Mouse (Mus musculus) gastrocnemius, postnatal 14 days (tissue): ENCODE data around the gene Gsk3b. TPM values are rescaled to one million over a fixed set of nuclear protein-coding genes. Genes with fewer than 3 reads are reported as not detected.
"Not testable (repeated sequence)": the region's sequence is repeated elsewhere in the genome, so short reads cannot be mapped to it uniquely, and the experiment has no call there.

Source experiments
- DNase-seq: peaks from one replicate; pipeline ENCODE4 v3.0.0; 2021; ENCODE audit warnings: mixed read lengths
- intact Hi-C: fragments of 180-260 bp; cut with DNase I; formaldehyde crosslinking; loops from one replicate; pipeline ENCODE4 v1.15.1; 2025; ENCODE audit warnings: low total_unique reads
- total RNA-seq, 2 experiments: library from RNA; stranded (reverse); gene quantifications; 2 replicates each; pipeline ENCODE4 v1.2.3; 2021

Gsk3b gene
- total RNA-seq, 2 experiments from 2014 or later: 47.2 to 49.3 TPM

GRCm38 (mm10) chr16:38097521-38097920, 8.7 kb downstream of the Gsk3b start:
- DNase-seq: no peak
- intact Hi-C loops: no loop called here

- DNase-seq: no peak
- intact Hi-C loops: no loop called here
Observed at GRCm38 (mm10) chr16:38099325-38099724, 10.5 kb downstream of the Gsk3b start.

- intact Hi-C loops: no loop called here
- DNase-seq: no peak
Observed at GRCm38 (mm10) chr16:38100569-38100968, 11.8 kb downstream of the Gsk3b start.

GRCm38 (mm10) chr16:38105453-38105852, 16.7 kb downstream of the Gsk3b start:
- no peak for DNase-seq

GRCm38 (mm10) chr16:38106542-38106941, 17.7 kb downstream of the Gsk3b start:
- DNase-seq: no peak

More at GRCm38 (mm10) chr16:38105453-38105852, 16.7 kb downstream of the Gsk3b start:
- intact Hi-C loops: no loop called here

GRCm38 (mm10) chr16:38110001-38110400, 21.2 kb downstream of the Gsk3b start:
- DNase-seq: no peak
- intact Hi-C loops: no loop called here

More at GRCm38 (mm10) chr16:38106542-38106941, 17.7 kb downstream of the Gsk3b start:
- intact Hi-C loops: no loop called here

DNA sequence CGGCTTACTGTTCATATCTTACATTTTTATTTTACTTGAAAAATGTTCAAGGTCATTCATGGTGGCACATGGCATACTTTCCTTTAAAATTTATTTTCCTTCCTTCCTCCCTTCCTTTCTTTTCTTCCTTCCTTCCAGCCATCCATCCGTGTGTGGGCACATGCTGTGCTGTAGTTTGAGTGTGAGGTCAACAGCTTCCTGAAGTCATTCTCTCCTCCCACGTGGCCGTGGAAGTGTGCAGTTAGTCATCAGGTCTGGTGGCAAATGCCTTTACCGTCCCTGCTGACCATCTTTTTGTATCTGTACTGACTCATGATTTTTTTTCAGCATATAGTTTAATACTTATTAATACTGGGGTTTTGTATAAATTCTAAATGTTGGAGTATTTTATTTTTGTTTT, 21.8 kb downstream of the Gsk3b start:
- intact Hi-C loops: no loop called here
- no peak for DNase-seq

DNA sequence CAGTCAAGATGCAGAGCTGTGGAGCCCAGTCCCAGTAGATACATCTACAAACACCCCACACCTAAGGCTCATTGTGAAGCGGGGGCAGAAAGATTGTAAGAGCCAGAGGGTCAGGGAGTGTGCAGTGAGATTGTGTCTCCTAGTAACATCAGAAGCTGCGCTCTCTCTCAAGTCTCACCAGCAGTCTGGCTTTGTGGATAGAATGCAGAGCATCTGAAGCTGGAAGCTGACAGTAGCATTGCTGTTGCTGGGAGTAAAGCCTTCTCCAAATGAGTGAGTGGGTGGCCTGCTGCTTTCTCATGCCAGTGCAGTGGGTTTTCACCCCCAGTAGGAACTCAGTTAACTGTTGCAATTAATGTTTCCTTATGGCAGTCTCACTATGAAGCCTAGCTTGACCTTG, 25.3 kb downstream of the Gsk3b start:
- no peak for DNase-seq
- intact Hi-C loops: no loop called here

- DNase-seq, intact Hi-C loops: not testable (repeated sequence)
Observed at GRCm38 (mm10) chr16:38117909-38118308, 29.1 kb downstream of the Gsk3b start.

- intact Hi-C loops: no loop called here
- DNase-seq: no peak
Observed at GRCm38 (mm10) chr16:38118723-38119122, 29.9 kb downstream of the Gsk3b start.

DNA sequence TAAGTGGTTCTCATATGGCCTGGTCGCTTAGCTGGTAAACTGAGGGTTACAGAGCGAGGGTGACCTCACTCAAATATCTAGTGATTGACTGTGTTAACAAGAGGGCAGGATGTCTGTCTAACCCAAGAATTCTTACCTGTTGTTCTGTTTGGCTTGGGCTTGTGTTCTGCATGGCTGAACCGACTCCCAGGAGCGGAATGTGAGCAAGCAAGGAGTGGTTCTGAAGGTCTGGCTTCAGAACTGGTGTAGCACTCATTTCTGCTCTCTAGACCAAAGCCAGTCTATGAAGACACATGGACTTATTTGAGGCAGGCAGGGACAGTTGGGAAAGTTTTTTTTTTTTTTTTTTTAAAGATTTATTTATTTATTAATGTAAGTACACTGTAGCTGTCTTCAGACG, 30.5 kb downstream of the Gsk3b start:
- intact Hi-C loops: no loop called here
- DNase-seq: no peak

DNA sequence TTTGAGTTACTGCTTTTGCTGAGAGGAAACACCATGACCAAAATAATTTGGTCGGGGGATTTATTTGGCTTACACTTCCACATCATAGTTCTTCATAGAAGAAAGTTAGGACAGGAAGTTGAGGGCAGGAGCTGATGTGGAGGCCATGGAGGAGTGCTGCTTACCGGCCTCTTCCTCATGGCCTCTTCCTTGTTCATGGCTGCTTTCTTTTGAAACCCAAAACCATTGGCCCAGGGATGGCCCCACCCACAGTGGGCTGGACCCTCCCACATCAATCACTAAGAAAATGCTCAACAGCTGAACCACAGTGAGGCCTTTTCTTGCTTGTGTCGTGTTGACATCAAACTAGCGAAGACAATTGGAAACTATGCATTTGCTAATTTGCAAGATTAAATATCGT, 40.4 kb downstream of the Gsk3b start:
- no peak for DNase-seq
- intact Hi-C loops: no loop called here

GRCm38 (mm10) chr16:38131041-38131440, 42.2 kb downstream of the Gsk3b start:
- intact Hi-C loops: no loop called here
- DNase-seq: no peak

DNA sequence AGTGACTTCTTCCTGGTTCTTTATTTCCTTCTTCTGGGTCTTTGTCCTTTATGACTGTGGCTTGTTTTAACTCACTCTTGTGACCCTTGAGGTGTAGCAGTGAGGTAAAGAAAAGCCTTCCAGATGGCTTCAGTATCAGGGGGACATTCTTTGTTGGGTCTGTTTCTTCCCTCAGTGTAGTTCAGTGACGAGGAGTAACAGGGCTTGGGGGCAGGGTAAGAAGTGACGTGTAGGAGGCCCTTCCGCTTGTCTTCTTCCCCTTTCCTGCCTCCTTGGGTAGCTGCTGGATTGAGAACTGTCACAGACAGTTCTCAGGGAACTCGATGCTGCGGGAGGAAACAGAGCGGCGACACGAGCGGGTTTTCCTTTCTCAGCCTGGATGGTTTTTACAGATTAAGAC, 43.0 kb downstream of the Gsk3b start:
- DNase-seq: no peak
- intact Hi-C loops: no loop called here

DNA sequence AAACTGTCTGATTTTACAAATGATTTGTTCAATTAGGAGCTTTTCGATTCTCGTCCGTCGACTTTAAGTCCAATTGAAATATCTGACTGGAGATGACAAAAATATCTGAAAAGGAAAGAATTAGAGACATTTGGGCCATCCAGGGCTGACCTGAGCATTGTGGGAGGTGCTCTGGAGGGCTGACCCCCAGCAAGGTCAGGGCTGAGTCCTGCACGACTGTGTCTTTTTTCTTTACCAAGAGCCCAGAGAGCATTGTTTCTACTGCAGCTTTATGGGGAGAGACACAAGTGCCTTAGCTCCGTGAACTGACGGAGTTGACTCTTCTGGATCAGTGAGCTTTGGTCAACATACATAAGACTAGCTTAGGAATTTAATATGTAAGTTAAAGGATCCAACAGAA, 43.4 kb downstream of the Gsk3b start:
- intact Hi-C loops: no loop called here
- no peak for DNase-seq

- no peak for DNase-seq
- intact Hi-C loops: no loop called here
Observed at GRCm38 (mm10) chr16:38137296-38137695, 48.5 kb downstream of the Gsk3b start.

DNA sequence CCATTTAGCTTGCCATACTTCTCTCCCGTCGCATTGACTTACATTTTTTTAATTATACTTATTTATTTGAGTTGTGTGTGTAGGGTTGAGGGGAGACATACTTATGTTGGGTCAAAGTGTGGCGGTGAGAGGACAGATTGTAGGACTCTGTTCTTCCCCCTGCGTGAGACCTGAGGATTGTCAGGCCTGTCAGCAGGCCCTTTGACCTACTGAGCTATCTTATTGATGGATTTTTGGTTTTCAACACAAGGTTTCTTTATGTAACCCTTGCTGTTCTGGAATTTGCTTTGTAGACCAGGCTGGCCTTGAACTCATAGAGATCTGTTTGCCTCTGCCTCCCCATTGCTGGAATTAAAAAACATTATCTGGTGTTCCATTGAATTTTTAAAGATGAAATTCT, 56.1 kb downstream of the Gsk3b start:
- intact Hi-C loops: no loop called here
- DNase-seq: no peak

- intact Hi-C loops: no loop called here
- DNase-seq: no peak
Observed at GRCm38 (mm10) chr16:38150555-38150954, 61.8 kb downstream of the Gsk3b start.

- no peak for DNase-seq
- intact Hi-C loops: no loop called here
Observed at GRCm38 (mm10) chr16:38157854-38158622, 69.2 kb downstream of the Gsk3b start.

DNA sequence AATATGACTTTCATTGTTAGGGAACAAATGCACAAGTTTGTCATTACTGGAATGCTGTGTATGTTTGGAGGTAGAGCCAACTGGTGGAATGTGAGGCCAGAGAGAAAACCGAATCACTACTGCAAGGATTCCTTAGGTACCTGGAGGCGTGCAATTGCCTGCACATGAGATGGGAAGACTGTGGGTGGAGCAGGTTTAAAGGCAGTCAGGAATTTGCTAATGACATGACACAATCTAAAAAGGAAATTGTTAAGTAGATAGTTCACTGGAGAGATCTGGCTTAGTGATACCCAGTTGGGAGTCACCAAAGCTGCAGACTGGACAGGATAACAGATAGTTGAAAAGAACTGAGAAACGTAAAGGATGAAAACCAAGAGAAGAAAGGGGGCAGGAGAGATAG, 73.2 kb downstream of the Gsk3b start:
- intact Hi-C loops: no loop called here
- no peak for DNase-seq

- intact Hi-C loops: no loop called here
- no peak for DNase-seq
Observed at GRCm38 (mm10) chr16:38164811-38165591, 76.2 kb downstream of the Gsk3b start.
